Mouse (Mus musculus) spleen, adult 2 months (tissue): ENCODE measurements around the gene Vamp9.

Experiments used
- CTCF ChIP-seq: fragments of 200-500 bp; IDR thresholded peaks from 2 replicates; pipeline ENCODE4 v1.5.1; 2011; ENCODE audit warnings: mild to moderate bottlenecking, inconsistent platforms; ENCODE audit not compliant: insufficient read depth, insufficient read length, insufficient replicate concordance; ENCODE audit errors: extremely low read depth
- POLR2A ChIP-seq: fragments of 200-500 bp; IDR thresholded peaks from 2 replicates; pipeline ENCODE4 v1.6.1; 2011; ENCODE audit warnings: low read depth, low read length, inconsistent platforms

- TF ChIP-seq POLR2A (no peak), CTCF (no peak)
These were observed 48.9 kb upstream of the Vamp9 start for GRCm38 (mm10) chr5:99857106-99857637.
